Mouse (Mus musculus) kidney, postnatal 36 days (tissue): ENCODE data around the gene Polr3c.
"Not testable (repeated sequence)": the region's sequence is repeated elsewhere in the genome, so short reads cannot be mapped to it uniquely, and the experiment has no call there.

ENCODE experiments used
- DNase-seq, 2 experiments: peaks; one replicate each; pipeline ENCODE4 v3.0.0; 2021 to 2022; ENCODE audit warnings: mixed read lengths in 2 of 2

Polr3c gene

GRCm38 (mm10) chr3:96727343-96727827 is at the start of gene Polr3c, which contains the start of gene Rnf115:
Gene Polr3c (minus strand): TSS chr3:96727628.
Gene Rnf115 (plus strand): TSS chr3:96727664.
- DNase-seq, result peak; percentile 97 to 98

GRCm38 (mm10) chr3:96777120-96777519 is 49.7 kb upstream of the Polr3c start:
- peak; percentile 71 to 75 for DNase-seq

- peak in 1 of 2 experiments; percentile 26 for DNase-seq
Measured at GRCm38 (mm10) chr3:96772949-96773348, 45.5 kb upstream of the Polr3c start.

- DNase-seq, result no peak
Measured at GRCm38 (mm10) chr3:96769971-96770370, 42.5 kb upstream of the Polr3c start.

- DNase-seq, result peak in 1 of 2 experiments; percentile 14
Measured at GRCm38 (mm10) chr3:96764528-96764927, 37.1 kb upstream of the Polr3c start.

- no peak for DNase-seq
Measured at GRCm38 (mm10) chr3:96759695-96760094, 32.3 kb upstream of the Polr3c start.

GRCm38 (mm10) chr3:96757691-96758090 is 30.3 kb upstream of the Polr3c start:
- no peak for DNase-seq

GRCm38 (mm10) chr3:96755935-96756334 is 28.5 kb upstream of the Polr3c start:
- no peak for DNase-seq

GRCm38 (mm10) chr3:96746829-96747228 is 19.4 kb upstream of the Polr3c start:
- DNase-seq, result no peak

GRCm38 (mm10) chr3:96744348-96744747 is 16.9 kb upstream of the Polr3c start:
- no peak for DNase-seq

- DNase-seq, result not testable (repeated sequence)
Measured at GRCm38 (mm10) chr3:96740279-96740678, 12.9 kb upstream of the Polr3c start.

GRCm38 (mm10) chr3:96737995-96738394 is 10.6 kb upstream of the Polr3c start:
- DNase-seq, result no peak

- DNase-seq, result peak in 1 of 2 experiments; percentile 46
Measured at GRCm38 (mm10) chr3:96737013-96737740, 9.7 kb upstream of the Polr3c start.

GRCm38 (mm10) chr3:96735200-96735599 is 7.8 kb upstream of the Polr3c start:
- DNase-seq, result no peak

GRCm38 (mm10) chr3:96733984-96734383 is 6.6 kb upstream of the Polr3c start:
- DNase-seq, result no peak

GRCm38 (mm10) chr3:96730785-96731184 is 3.4 kb upstream of the Polr3c start:
- no peak for DNase-seq

- no peak for DNase-seq
Measured at GRCm38 (mm10) chr3:96729403-96729784, 2.0 kb upstream of the Polr3c start.

- DNase-seq, result no peak
Measured at GRCm38 (mm10) chr3:96728634-96729402, 1.4 kb upstream of the Polr3c start.

GRCm38 (mm10) chr3:96727828-96728633 is 603 bp upstream of the Polr3c start:
- DNase-seq, result peak in 1 of 2 experiments; percentile 23

GRCm38 (mm10) chr3:96719173-96719572 is 8.3 kb downstream of the Polr3c start:
- DNase-seq, result peak; percentile 50 to 72

- peak in 1 of 2 experiments; percentile 8 for DNase-seq
Measured at GRCm38 (mm10) chr3:96715854-96716253, 11.6 kb downstream of the Polr3c start.

GRCm38 (mm10) chr3:96714286-96714685 is 13.1 kb downstream of the Polr3c start:
- no peak for DNase-seq

GRCm38 (mm10) chr3:96708684-96709064 is 18.8 kb downstream of the Polr3c start:
- no peak for DNase-seq
